Mouse (Mus musculus) adrenal gland (tissue): ENCODE measurements around the gene Nmrk1.
"Not testable (repeated sequence)": the region's sequence is repeated elsewhere in the genome, so short reads cannot be mapped to it uniquely, and the experiment has no call there.

ENCODE experiments used
- intact Hi-C: fragments of 180-260 bp; cut with DNase I; formaldehyde crosslinking; loops from one replicate; pipeline ENCODE4 v1.15.1; 2025
- long read RNA-seq, 2 experiments: library from polyadenylated mRNA; unstranded; transcript quantifications; one replicate each; pipeline ENCODE4 v2.0.0; 2020; ENCODE audit warnings: borderline replicate concordance in 1 of 2; ENCODE audit not compliant: insufficient replicate concordance in 1 of 2

Nmrk1 gene
- long read RNA-seq, experiment 1, transcript Nmrk1-206 (9 exons, 1,940 nt): major isoform, 13 of 20 reads
- long read RNA-seq, experiment 1, partial matches to known transcripts: 1 of 20 reads
- long read RNA-seq, experiment 1, other reads (novel, unspliced or antisense): 4 of 20 reads
- long read RNA-seq, experiment 2, transcript Nmrk1-206 (9 exons, 1,940 nt): minor isoform, 8 of 20 reads
- long read RNA-seq, experiment 2, transcript Nmrk1-205 (2 exons, 1,341 nt): major isoform, 9 of 20 reads
- long read RNA-seq, experiment 2, partial matches to known transcripts: 1 of 20 reads
- long read RNA-seq, experiment 2, other reads (novel, unspliced or antisense): 2 of 20 reads

GRCm38 (mm10) chr19:18631644-18632219, at the start of gene Nmrk1, which contains the start of gene Ostf1:
TSS of gene Nmrk1 (plus strand) at chr19:18631950.
TSS of gene Ostf1 (minus strand) at chr19:18631823.
- intact Hi-C loops: no loop called here

- intact Hi-C loops: no loop called here
These were observed 49.5 kb upstream of the Nmrk1 start for GRCm38 (mm10) chr19:18582226-18582625.

- intact Hi-C loops: no loop called here
These were observed 48.9 kb upstream of the Nmrk1 start for GRCm38 (mm10) chr19:18582887-18583286.

GRCm38 (mm10) chr19:18583706-18584105, 48.0 kb upstream of the Nmrk1 start:
- intact Hi-C loops: no loop called here

- intact Hi-C loops: no loop called here
These were observed 47.1 kb upstream of the Nmrk1 start for GRCm38 (mm10) chr19:18584621-18585020.

GRCm38 (mm10) chr19:18587118-18587517, 44.6 kb upstream of the Nmrk1 start:
- intact Hi-C loops: no loop called here

GRCm38 (mm10) chr19:18588243-18588642, 43.5 kb upstream of the Nmrk1 start:
- intact Hi-C loops: no loop called here

- intact Hi-C loops: not testable (repeated sequence)
These were observed 42.9 kb upstream of the Nmrk1 start for GRCm38 (mm10) chr19:18588801-18589200.

GRCm38 (mm10) chr19:18589276-18589675, 42.5 kb upstream of the Nmrk1 start:
- intact Hi-C loops: no loop called here

- intact Hi-C loops: no loop called here
These were observed 41.5 kb upstream of the Nmrk1 start for GRCm38 (mm10) chr19:18590234-18590633.

GRCm38 (mm10) chr19:18590942-18591354, 40.8 kb upstream of the Nmrk1 start:
- intact Hi-C loops: no loop called here

GRCm38 (mm10) chr19:18592919-18593318, 38.8 kb upstream of the Nmrk1 start:
- intact Hi-C loops: no loop called here

- intact Hi-C loops: no loop called here
These were observed 38.0 kb upstream of the Nmrk1 start for GRCm38 (mm10) chr19:18593722-18594121.

- intact Hi-C loops: no loop called here
These were observed 34.9 kb upstream of the Nmrk1 start for GRCm38 (mm10) chr19:18596876-18597275.

GRCm38 (mm10) chr19:18597772-18598171, 34.0 kb upstream of the Nmrk1 start:
- intact Hi-C loops: no loop called here

- intact Hi-C loops: no loop called here
These were observed 33.4 kb upstream of the Nmrk1 start for GRCm38 (mm10) chr19:18598265-18598926.

GRCm38 (mm10) chr19:18599051-18599450, 32.7 kb upstream of the Nmrk1 start:
- intact Hi-C loops: no loop called here

- intact Hi-C loops: no loop called here
These were observed 32.1 kb upstream of the Nmrk1 start for GRCm38 (mm10) chr19:18599650-18600049.

- intact Hi-C loops: no loop called here
These were observed 31.1 kb upstream of the Nmrk1 start for GRCm38 (mm10) chr19:18600611-18601010.

GRCm38 (mm10) chr19:18603011-18603410, 28.7 kb upstream of the Nmrk1 start:
- intact Hi-C loops: no loop called here

- intact Hi-C loops: no loop called here
These were observed 23.8 kb upstream of the Nmrk1 start for GRCm38 (mm10) chr19:18607907-18608306.

- intact Hi-C loops: no loop called here
These were observed 22.8 kb upstream of the Nmrk1 start for GRCm38 (mm10) chr19:18608975-18609374.
